Mouse (Mus musculus): Measurements from ENCODE around the gene Gstm4.

DNA sequence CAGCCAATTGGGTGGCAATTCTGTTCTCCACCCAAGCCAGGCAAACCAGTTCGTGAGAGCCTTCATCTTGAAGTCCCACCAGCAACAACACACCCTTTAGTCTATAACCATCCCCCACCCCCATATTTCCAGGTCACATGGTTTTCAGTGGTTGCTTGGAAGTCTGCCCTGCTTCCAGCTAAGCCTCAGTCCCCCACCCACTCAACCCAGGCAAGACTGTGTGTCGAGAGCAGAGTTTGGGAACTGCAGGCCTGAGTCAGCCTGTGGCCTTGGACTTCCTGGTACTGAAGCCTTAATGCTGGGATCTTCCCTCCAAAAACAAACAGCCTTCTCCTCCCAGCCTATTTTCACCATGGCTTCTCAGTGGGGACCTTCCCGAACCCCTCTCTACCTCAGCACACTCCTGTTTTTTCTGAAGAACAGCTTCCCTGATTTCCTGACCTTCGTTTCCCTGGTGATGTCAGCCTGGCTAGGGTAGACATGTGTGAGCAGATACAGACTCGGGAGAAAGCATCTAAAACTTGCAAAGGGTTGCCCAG lies 44.2 kb upstream of the Gstm4 start:
- TF ChIP-seq POLR2A (IDR thresholded peaks at IDR 0.05; ENCODE audit: borderline replicate concordance, control insufficient read depth, low read depth, low read length): no peak
- TF ChIP-seq CTCF (IDR thresholded peaks at IDR 0.05; ENCODE audit: control insufficient read depth, insufficient read depth, low read length): no peak
